Mouse (Mus musculus) ES-E14 (cell line): Measurements from ENCODE around the gene Adtrp. TPM values are rescaled to one million over a fixed set of nuclear protein-coding genes. Genes with fewer than 3 reads are reported as not detected.

Source experiments
- DNase-seq: peaks from one replicate; pipeline ENCODE4 v3.0.0-alpha.2; 2013; ENCODE audit warnings: low read depth, low spot score
- H3K27ac ChIP-seq: 2 replicates; pipeline ENCODE4 v1.5.1; 2012; ENCODE audit warnings: low read depth, mild to moderate bottlenecking, low read length, moderate library complexity, mixed read lengths; ENCODE audit not compliant: poor library complexity, insufficient read depth, severe bottlenecking
- H3K36me3 ChIP-seq: 2 replicates; pipeline ENCODE4 v1.6.1; 2012; ENCODE audit warnings: mild to moderate bottlenecking, low read length, moderate library complexity, mixed read lengths; ENCODE audit not compliant: control insufficient read depth, poor library complexity, insufficient read depth, severe bottlenecking
- H3K4me1 ChIP-seq, 2 experiments: fragments of 150-350 bp in 1 of 2; sonication (generic) in 1 of 2; 2 replicates each; pipeline ENCODE4 v1.6.1; 2012; ENCODE audit warnings: low read length in 2 of 2, mild to moderate bottlenecking in 1 of 2, mixed read lengths in 1 of 2; ENCODE audit not compliant: control insufficient read depth in 2 of 2, insufficient read depth in 2 of 2, poor library complexity in 1 of 2
- H3K4me3 ChIP-seq, 2 experiments: fragments of 150-350 bp in 1 of 2; sonication (generic) in 1 of 2; 2 replicates each; pipeline ENCODE4 v1.5.1; 2012; ENCODE audit warnings: low read length in 2 of 2, low read depth in 1 of 2, mild to moderate bottlenecking in 1 of 2, mixed read lengths in 1 of 2; ENCODE audit not compliant: insufficient read depth in 1 of 2, poor library complexity in 1 of 2, severe bottlenecking in 1 of 2
- H3K9ac ChIP-seq: 2 replicates; pipeline ENCODE4 v1.6.1; 2012; ENCODE audit warnings: low read depth, mild to moderate bottlenecking, low read length, mixed read lengths; ENCODE audit not compliant: poor library complexity, insufficient read depth, severe bottlenecking
- H3K9me3 ChIP-seq: fragments of 150-350 bp; sonication (generic); 2 replicates; pipeline ENCODE4 v1.6.1; 2012; ENCODE audit warnings: low read depth, mild to moderate bottlenecking, low read length; ENCODE audit not compliant: control insufficient read depth, insufficient read depth
- CHD2 ChIP-seq: IDR thresholded peaks from 2 replicates; pipeline ENCODE4 v1.6.1; 2014; ENCODE audit warnings: mild to moderate bottlenecking, low read depth, low read length, inconsistent platforms
- HCFC1 ChIP-seq: IDR thresholded peaks from 2 replicates; pipeline ENCODE4 v1.6.1; 2012; ENCODE audit warnings: low read length, inconsistent platforms, borderline replicate concordance; ENCODE audit not compliant: insufficient read depth
- MAFK ChIP-seq: IDR thresholded peaks from 2 replicates; pipeline ENCODE4 v1.6.1; 2014; ENCODE audit warnings: mild to moderate bottlenecking, low read depth, low read length, inconsistent platforms; ENCODE audit not compliant: insufficient read depth
- ZC3H11A ChIP-seq: IDR thresholded peaks from 2 replicates; pipeline ENCODE4 v1.6.1; 2012; ENCODE audit warnings: low read depth, mild to moderate bottlenecking, inconsistent platforms, low read length, borderline replicate concordance
- ZNF384 ChIP-seq: IDR thresholded peaks from 2 replicates; pipeline ENCODE4 v1.6.1; 2012; ENCODE audit warnings: low read depth, low read length, inconsistent platforms
- in situ Hi-C, 2 experiments: fragments of 600-800 bp; cut with MboI; formaldehyde crosslinking; loops; one replicate each; pipeline ENCODE4 v1.15.1; 2025; ENCODE audit warnings: low sequenced_read_pairs in 2 of 2, inconsistent platforms in 1 of 2; ENCODE audit not compliant: unreplicated experiment in 2 of 2
- total RNA-seq: library from RNA; depleted of rRNA; stranded (reverse); fragments of 300-350 nt; gene quantifications from 2 replicates; pipeline ENCODE4 v1.2.3, GENCODE M21; 2012

Adtrp gene
- total RNA-seq, 1 experiment: 0.58 TPM

DNA sequence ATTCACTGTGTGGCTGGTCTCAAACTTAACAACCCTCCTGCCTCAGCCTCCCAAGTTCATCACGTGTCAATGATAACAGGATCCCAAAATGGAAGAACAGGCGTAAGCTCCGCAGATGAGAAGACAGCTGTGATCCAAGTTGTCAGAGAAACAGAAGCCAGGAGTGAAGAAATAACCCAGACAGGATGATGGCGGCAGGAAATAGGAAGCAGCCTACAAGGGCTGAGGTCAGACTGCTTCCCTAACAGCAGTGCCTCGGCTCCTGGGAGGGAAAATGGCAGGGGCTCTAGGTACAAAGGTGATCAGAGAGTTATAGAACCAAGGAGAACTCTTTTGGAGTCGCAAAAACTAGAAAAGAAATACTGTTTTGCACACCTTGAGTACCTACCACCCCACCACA is 54.6 kb downstream of the Adtrp start:
- no peaks in the 10 kb centered on the region for H3K9me3 ChIP-seq
- no peak overlapping the region for H3K4me3 ChIP-seq
- no peak overlapping the region for H3K9ac ChIP-seq
- no peak overlapping the region for H3K27ac ChIP-seq
- in situ Hi-C loops: no loop called here
- no peaks in the 10 kb centered on the region for H3K4me1 ChIP-seq
- no peak for TF ChIP-seq MAFK
- no peak for TF ChIP-seq HCFC1
- no peak for TF ChIP-seq CHD2
- no peaks in the 10 kb centered on the region for H3K36me3 ChIP-seq
- no peak for DNase-seq

DNA sequence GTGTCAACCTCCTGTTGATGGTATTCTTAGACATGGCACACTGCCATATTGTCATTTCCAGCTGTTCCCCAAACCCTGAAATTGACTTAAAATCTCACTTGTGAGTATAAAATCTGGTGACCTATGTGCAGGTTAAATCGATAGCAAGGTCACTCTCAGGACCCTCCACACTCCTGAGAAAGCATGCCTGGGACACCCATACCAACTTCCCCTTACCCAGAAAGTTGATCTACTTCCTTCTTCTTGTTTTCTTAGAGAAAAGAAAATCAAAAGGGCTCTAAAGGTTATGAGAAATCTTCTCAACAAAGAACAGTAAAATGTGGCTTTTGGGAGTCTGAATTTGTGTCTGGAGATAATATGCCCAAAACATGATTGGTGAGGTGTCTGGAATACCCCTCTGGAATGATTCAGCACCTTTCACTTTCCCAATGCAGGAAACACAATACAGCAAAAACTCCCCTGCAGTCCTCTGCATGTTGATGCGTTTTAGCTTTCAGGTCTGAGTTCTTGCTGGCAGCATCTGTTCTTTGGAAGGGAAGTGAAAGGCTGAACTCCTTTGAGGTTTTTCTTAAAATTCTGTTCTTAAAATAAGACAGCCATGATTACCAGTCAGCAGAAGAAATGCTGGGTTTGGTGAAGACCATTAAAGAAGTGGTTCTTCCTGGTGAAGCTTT is 59.5 kb downstream of the Adtrp start:
- DNase-seq: no peak
- no peak overlapping the region for H3K4me3 ChIP-seq
- H3K36me3 ChIP-seq: no peaks in the 10 kb centered on the region
- in situ Hi-C loops: no loop called here
- no peak overlapping the region for H3K9ac ChIP-seq
- no peaks in the 10 kb centered on the region for H3K9me3 ChIP-seq
- no peak overlapping the region for H3K27ac ChIP-seq
- H3K4me1 ChIP-seq: no peaks in the 10 kb centered on the region
- no peak for TF ChIP-seq HCFC1
- no peak for TF ChIP-seq ZNF384
- no peak for TF ChIP-seq ZC3H11A
- no peak for TF ChIP-seq CHD2
- TF ChIP-seq MAFK: no peak

DNA sequence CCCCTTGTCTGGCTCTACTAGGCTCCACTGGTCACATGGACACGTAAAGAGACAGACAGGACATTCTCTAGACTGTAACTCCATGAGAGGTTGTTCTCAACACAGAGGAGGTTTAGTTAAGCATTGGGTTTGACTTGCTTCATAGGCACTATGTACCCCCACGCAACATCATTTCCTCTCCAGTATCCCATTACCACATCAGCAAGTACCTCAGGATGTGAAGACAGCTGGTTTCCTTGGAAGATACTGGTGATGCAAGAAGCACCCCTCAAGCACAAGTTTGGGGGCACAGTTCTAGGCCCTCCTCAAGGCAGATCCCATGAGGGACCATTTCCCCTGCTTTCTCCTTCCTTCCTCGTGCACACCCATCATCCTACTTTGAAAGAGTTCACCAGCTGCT is 60.8 kb downstream of the Adtrp start:
- Histone ChIP-seq H3K9ac (no peak overlapping the region), H3K4me1 (no peaks in the 10 kb centered on the region), H3K9me3 (no peaks in the 10 kb centered on the region), H3K27ac (no peak overlapping the region), H3K4me3 (no peak overlapping the region), H3K36me3 (no peaks in the 10 kb centered on the region)
- no peak for DNase-seq
- in situ Hi-C loops: no loop called here
- TF ChIP-seq HCFC1: no peak
- TF ChIP-seq ZNF384: no peak
- TF ChIP-seq CHD2: no peak
- TF ChIP-seq MAFK: no peak
- TF ChIP-seq ZC3H11A: no peak

DNA sequence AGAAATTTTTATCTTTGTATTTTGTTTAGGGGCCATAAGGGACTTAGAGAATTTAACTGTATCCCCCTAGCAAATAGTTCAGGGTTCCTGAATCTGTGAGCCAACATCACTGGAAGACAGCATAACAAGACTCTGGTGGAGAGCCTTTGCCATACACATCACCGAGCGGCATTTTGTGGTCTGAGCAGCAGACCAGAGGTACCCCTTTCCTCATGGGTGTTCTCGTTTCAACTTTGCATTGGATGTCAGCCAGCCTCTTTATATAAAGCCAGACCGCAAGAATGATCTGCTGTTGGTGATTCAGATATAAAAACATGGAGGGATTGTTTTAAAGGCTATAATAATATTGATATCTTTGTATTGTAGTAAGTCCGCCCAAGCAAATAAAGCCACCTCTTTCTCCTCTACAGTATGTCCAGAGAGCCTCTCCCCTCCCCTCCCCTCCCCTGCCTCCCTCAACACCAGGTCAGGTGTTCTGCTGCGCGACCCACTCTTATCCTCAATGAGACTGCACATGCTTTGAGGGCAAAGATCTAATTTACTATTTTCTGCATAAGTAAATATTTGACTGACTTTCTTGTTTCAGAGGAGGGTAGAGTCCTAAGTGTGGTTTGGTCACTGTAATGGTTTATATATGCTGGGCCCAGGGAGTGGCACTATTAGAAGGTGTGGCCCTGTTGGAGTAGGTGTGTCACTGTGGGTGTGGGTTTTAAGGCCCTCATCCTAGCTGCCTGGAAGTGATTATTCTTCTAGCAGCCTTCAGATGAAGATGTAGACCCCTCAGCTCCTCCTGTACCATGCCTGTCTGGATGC is 62.4 kb downstream of the Adtrp start:
- Histone ChIP-seq H3K36me3 (no peaks in the 10 kb centered on the region), H3K4me1 (no peaks in the 10 kb centered on the region), H3K9me3 (no peaks in the 10 kb centered on the region), H3K27ac (no peak overlapping the region), H3K9ac (no peak overlapping the region), H3K4me3 (no peak overlapping the region)
- in situ Hi-C loops: no loop called here
- TF ChIP-seq HCFC1 (no peak), MAFK (no peak), ZC3H11A (no peak), CHD2 (no peak), ZNF384 (no peak)
- DNase-seq: no peak
